Mouse (Mus musculus): Measurements from ENCODE around the gene Grid1.

DNA sequence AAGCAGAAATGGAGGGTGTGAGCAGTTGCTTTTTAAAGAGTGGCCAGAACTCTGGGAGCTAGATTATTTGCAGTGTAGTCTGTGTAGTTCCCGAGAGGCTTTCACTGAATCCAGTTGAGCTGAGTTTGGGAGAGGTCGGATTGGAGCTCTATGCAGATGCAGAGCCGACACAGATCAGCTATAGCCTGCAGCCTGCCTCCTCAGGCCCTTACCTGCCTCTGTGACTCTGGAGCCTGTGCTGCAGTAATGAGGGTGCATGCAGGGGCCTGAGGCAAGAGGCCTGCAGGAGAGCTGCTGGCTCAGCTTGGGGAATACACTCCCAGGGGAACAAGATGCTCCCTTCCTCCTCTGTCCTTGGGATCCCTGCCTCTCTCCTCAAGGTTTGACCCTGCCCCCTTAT is 296.0 kb downstream of the Grid1 start:
- TF ChIP-seq CTCF (IDR thresholded peaks at IDR 0.05; ENCODE audit: low read depth, low read length) (no peak), POLR2AphosphoS5 (IDR thresholded peaks at IDR 0.05; ENCODE audit: insufficient replicate concordance, low read depth, low read length) (no peak), TAL1 (conservative IDR thresholded peaks at IDR 0.05; ENCODE audit: low read depth, low read length) (no peak), GATA1 (IDR thresholded peaks at IDR 0.05; ENCODE audit: borderline replicate concordance, low read length) (no peak), GATA2 (IDR thresholded peaks at IDR 0.05; ENCODE audit: borderline replicate concordance, low read depth, low read length) (no peak)
